Comparison of ENCODE assay signal across 26 mouse cellular contexts in genomic region chr8:107599691-107600090, GRCm38 (mm10).
"Had no signal": no experiment of that assay in that cellular context is flagged by ENCODE, and none has a peak within 500 bp of the region (broad histone marks: within the 10 kb centered on the region; RNA-seq: fewer than 3 reads in every experiment).

No protein-coding gene starts in this region.

- H3K4me3 ChIP-seq: gastrocnemius, adult 2 months; heart, adult 2 months; heart, embryonic 12.5 days; hindbrain, embryonic 10.5 days; hindbrain, embryonic 12.5 days; intestine, embryonic 15.5 days; limb, embryonic 10.5 days; limb, embryonic 12.5 days; liver, embryonic 13.5 days had no signal

- H3K9me3 ChIP-seq: hindbrain, embryonic 10.5 days; hindbrain, embryonic 12.5 days; intestine, embryonic 15.5 days; limb, embryonic 10.5 days; limb, embryonic 12.5 days had no signal

- ATAC-seq: hindbrain, embryonic 16.5 days; inflammation-experienced regulatory T-cells, adult 6 months; intestine, embryonic 15.5 days; intestine, postnatal 0 days had no signal

- H3K9ac ChIP-seq: heart, embryonic 12.5 days; hindbrain, embryonic 12.5 days; hindbrain, embryonic 14.5 days; intestine, embryonic 15.5 days; limb, embryonic 12.5 days; liver, embryonic 13.5 days had no signal

- H3K27me3 ChIP-seq: hindbrain, embryonic 12.5 days; intestine, embryonic 15.5 days; liver, embryonic 13.5 days had no signal

- H3K36me3 ChIP-seq: heart, embryonic 12.5 days; hindbrain, embryonic 10.5 days; hindbrain, embryonic 12.5 days; intestine, embryonic 15.5 days; limb, embryonic 10.5 days; limb, embryonic 12.5 days; liver, embryonic 13.5 days had no signal

- H3K4me1 ChIP-seq: heart, embryonic 12.5 days; hindbrain, embryonic 12.5 days; intestine, embryonic 15.5 days; liver, embryonic 13.5 days had no signal

- H3K27ac ChIP-seq: gastrocnemius, adult 2 months; heart, adult 2 months; hindbrain, embryonic 10.5 days; hindbrain, embryonic 12.5 days; hindbrain, embryonic 14.5 days; intestine, embryonic 15.5 days; limb, embryonic 10.5 days; limb, embryonic 12.5 days; liver, embryonic 13.5 days had no signal

- H3K4me2 ChIP-seq: heart, embryonic 12.5 days; hindbrain, embryonic 12.5 days; hindbrain, embryonic 14.5 days; intestine, embryonic 15.5 days; limb, embryonic 12.5 days; liver, embryonic 11.5 days; liver, embryonic 13.5 days had no signal

- DNase-seq: gastrocnemius, adult 2 months; gastrocnemius, postnatal 10 days; gastrocnemius, postnatal 25 days; heart, adult 2 months; heart, postnatal 10 days; heart, postnatal 4 days; kidney, adult 18-20 months; kidney, adult 8-10 months; kidney, postnatal 10 days; kidney, postnatal 25 days; kidney, postnatal 4 days; layer of hippocampus, adult 9-11 months; layer of hippocampus, postnatal 36 days; liver; liver, embryonic 13.5 days had no signal
